Mouse (Mus musculus) neural tube, embryonic 11.5 days (tissue): Measurements from ENCODE around the gene Dnaja3. TPM values are rescaled to one million over a fixed set of nuclear protein-coding genes. Genes with fewer than 3 reads are reported as not detected.

ENCODE experiments used
- ATAC-seq: fragments of 200-750 bp; cut with Nextera tagmentation; 2 replicates; pipeline ENCODE4 v1.8.0; 2017; ENCODE audit warnings: moderate number of reproducible peaks, mild to moderate bottlenecking, moderate TSS enrichment, moderate library complexity; ENCODE audit not compliant: insufficient read depth, low FRiP score, low TSS enrichment
- DNase-seq: peaks from one replicate; pipeline ENCODE4 v3.0.0-alpha.2; 2015; ENCODE audit warnings: low spot score
- H3K27ac ChIP-seq: fragments of 300-500 bp; sonication (generic); 2 replicates; pipeline ENCODE4 v1.5.1; 2014; ENCODE audit warnings: low read depth, mild to moderate bottlenecking, low read length
- H3K27me3 ChIP-seq: fragments of 300-500 bp; sonication (generic); 2 replicates; pipeline ENCODE4 v1.6.1; 2014; ENCODE audit warnings: mild to moderate bottlenecking, low read length, mixed read lengths; ENCODE audit not compliant: control insufficient read depth, insufficient read depth
- H3K36me3 ChIP-seq: fragments of 300-500 bp; sonication (generic); 2 replicates; pipeline ENCODE4 v1.6.1; 2014; ENCODE audit warnings: mild to moderate bottlenecking, low read length, moderate library complexity, mixed read lengths; ENCODE audit not compliant: control insufficient read depth, insufficient read depth
- H3K4me1 ChIP-seq: fragments of 300-500 bp; sonication (generic); 2 replicates; pipeline ENCODE4 v1.6.1; 2014; ENCODE audit warnings: low read length, mixed read lengths; ENCODE audit not compliant: control insufficient read depth, insufficient read depth
- H3K4me2 ChIP-seq: fragments of 300-500 bp; sonication (generic); 2 replicates; pipeline ENCODE4 v1.6.1; 2014; ENCODE audit warnings: low read depth, mild to moderate bottlenecking, moderate library complexity
- H3K4me3 ChIP-seq: fragments of 300-500 bp; sonication (generic); 2 replicates; pipeline ENCODE4 v1.5.1; 2014; ENCODE audit warnings: low read depth, low read length
- H3K9ac ChIP-seq: fragments of 300-500 bp; sonication (generic); 2 replicates; pipeline ENCODE4 v1.6.1; 2014; ENCODE audit warnings: mild to moderate bottlenecking, low read length
- H3K9me3 ChIP-seq: fragments of 300-500 bp; sonication (generic); 2 replicates; pipeline ENCODE4 v1.6.1; 2016; ENCODE audit warnings: low read length; ENCODE audit not compliant: control insufficient read depth
- WGBS: fragments of 180-500 bp; shearing (Covaris S2); extraction: QIAGEN DNeasy Blood & Tissue Kit; methylation state at CpG from one replicate; pipeline ENCODE4 v1.1.7; 2014; 5-methylcytosine and 5-hydroxymethylcytosine counted together
- polyA plus RNA-seq: library from polyadenylated mRNA; unstranded; fragments of >200 nt; fragmentation: Nextera tagmentation; extraction: Ambion mirVana; gene quantifications from 2 replicates; pipeline ENCODE4 v1.2.1, GENCODE M21; 2014

Dnaja3 gene
- polyA plus RNA-seq, 1 experiment from 2014 or later: 54.2 TPM

- peaks cover 16% of the 10 kb centered on the region for H3K36me3 ChIP-seq
- H3K4me2 ChIP-seq: no peak overlapping the region
- no peak overlapping the region for H3K4me3 ChIP-seq
- WGBS: 76% methylated on average over 1 of the region's 1 CpGs
- no peak overlapping the region for H3K9ac ChIP-seq
- H3K9me3 ChIP-seq: no peaks in the 10 kb centered on the region
- no peaks in the 10 kb centered on the region for H3K27me3 ChIP-seq
- DNase-seq (no peak), ATAC-seq (no peak)
- H3K4me1 ChIP-seq: no peaks in the 10 kb centered on the region
- no peak overlapping the region for H3K27ac ChIP-seq
Observed at GRCm38 (mm10) chr16:4702646-4703045, 62.9 kb downstream of the Dnaja3 start.

GRCm38 (mm10) chr16:4705541-4705940, 65.8 kb downstream of the Dnaja3 start:
- 64% methylated on average over 4 of the region's 4 CpGs for WGBS
- ATAC-seq: no peak
- H3K36me3 ChIP-seq: peaks cover 21% of the 10 kb centered on the region
- no peak overlapping the region for H3K27ac ChIP-seq
- H3K9ac ChIP-seq: no peak overlapping the region
- no peaks in the 10 kb centered on the region for H3K27me3 ChIP-seq
- H3K4me2 ChIP-seq: no peak overlapping the region
- H3K9me3 ChIP-seq: no peaks in the 10 kb centered on the region
- H3K4me3 ChIP-seq: no peak overlapping the region
- DNase-seq: no peak
- H3K4me1 ChIP-seq: no peaks in the 10 kb centered on the region

GRCm38 (mm10) chr16:4711173-4711572, 71.4 kb downstream of the Dnaja3 start:
- ATAC-seq (no peak), DNase-seq (no peak)
- Histone ChIP-seq H3K4me1 (no peaks in the 10 kb centered on the region), H3K4me2 (no peak overlapping the region), H3K36me3 (peaks cover 28% of the 10 kb centered on the region), H3K9me3 (no peaks in the 10 kb centered on the region), H3K4me3 (no peak overlapping the region), H3K27ac (no peak overlapping the region), H3K9ac (no peak overlapping the region), H3K27me3 (no peaks in the 10 kb centered on the region)
- 91% methylated on average over 4 of the region's 4 CpGs for WGBS

- Histone ChIP-seq H3K27ac (no peak overlapping the region), H3K27me3 (no peaks in the 10 kb centered on the region), H3K9me3 (no peaks in the 10 kb centered on the region), H3K36me3 (peaks cover 27% of the 10 kb centered on the region), H3K4me1 (no peaks in the 10 kb centered on the region; the same call in 1 of the 2 replicates), H3K4me2 (no peak overlapping the region), H3K4me3 (no peak overlapping the region), H3K9ac (no peak overlapping the region)
- DNase-seq (no peak), ATAC-seq (no peak)
- WGBS: 93% methylated on average over 17 of the region's 17 CpGs
Observed at GRCm38 (mm10) chr16:4713861-4714710, 74.3 kb downstream of the Dnaja3 start.

GRCm38 (mm10) chr16:4717866-4718265, 78.1 kb downstream of the Dnaja3 start:
- H3K4me1 ChIP-seq: no peaks in the 10 kb centered on the region; the same call in 1 of the 2 replicates
- H3K9ac ChIP-seq: no peak overlapping the region
- peak overlapping the region; percentile 73 for H3K4me3 ChIP-seq
- H3K9me3 ChIP-seq: no peaks in the 10 kb centered on the region
- peaks cover 24% of the 10 kb centered on the region for H3K36me3 ChIP-seq
- DNase-seq: no peak
- WGBS: 46% methylated on average over 3 of the region's 3 CpGs
- H3K27ac ChIP-seq: no peak overlapping the region
- H3K4me2 ChIP-seq: peak overlapping the region; percentile 60
- ATAC-seq: no peak
- no peaks in the 10 kb centered on the region for H3K27me3 ChIP-seq

- peak; percentile 85 for DNase-seq
- Histone ChIP-seq H3K27me3 (no peaks in the 10 kb centered on the region), H3K9ac (peak within 1 kb of the TSS; percentile 89), H3K9me3 (no peaks in the 10 kb centered on the region), H3K4me2 (peak within 1 kb of the TSS; percentile 60), H3K36me3 (peaks cover 21% of the 10 kb centered on the region), H3K27ac (peak within 1 kb of the TSS; percentile 74), H3K4me1 (no peaks in the 10 kb centered on the region; the same call in 1 of the 2 replicates), H3K4me3 (peak within 1 kb of the TSS; percentile 73)
- ATAC-seq: peak; percentile 91
- WGBS: 10% methylated on average over 33 of the region's 33 CpGs
Observed at GRCm38 (mm10) chr16:4718753-4719518, 79.1 kb downstream of the Dnaja3 start, which contains the start of gene Nmral1. TSS of gene Nmral1 (minus strand) at chr16:4719356.

- peaks cover 6% of the 10 kb centered on the region for H3K4me1 ChIP-seq
- H3K4me3 ChIP-seq: no peak overlapping the region
- 82% methylated on average over 7 of the region's 7 CpGs for WGBS
- no peak for ATAC-seq
- H3K36me3 ChIP-seq: no peaks in the 10 kb centered on the region
- H3K9ac ChIP-seq: no peak overlapping the region
- H3K27me3 ChIP-seq: no peaks in the 10 kb centered on the region
- H3K27ac ChIP-seq: no peak overlapping the region
- no peaks in the 10 kb centered on the region for H3K9me3 ChIP-seq
- H3K4me2 ChIP-seq: no peak overlapping the region
- no peak for DNase-seq
Observed at GRCm38 (mm10) chr16:4722128-4722914, 82.5 kb downstream of the Dnaja3 start.

GRCm38 (mm10) chr16:4722915-4723209, 83.1 kb downstream of the Dnaja3 start:
- H3K36me3 ChIP-seq: no peaks in the 10 kb centered on the region
- H3K9ac ChIP-seq: no peak overlapping the region
- WGBS: 83% methylated on average over 3 of the region's 3 CpGs
- peaks cover 6% of the 10 kb centered on the region; the same call in 1 of the 2 replicates for H3K4me1 ChIP-seq
- ATAC-seq (no peak), DNase-seq (no peak)
- H3K4me3 ChIP-seq: no peak overlapping the region
- no peak overlapping the region for H3K27ac ChIP-seq
- H3K27me3 ChIP-seq: no peaks in the 10 kb centered on the region
- H3K9me3 ChIP-seq: no peaks in the 10 kb centered on the region
- no peak overlapping the region for H3K4me2 ChIP-seq
